Mouse (Mus musculus): ENCODE results near the gene Cggbp1. TPM values are rescaled to one million over a fixed set of nuclear protein-coding genes. Genes with fewer than 3 reads are reported as not detected.
"Not testable (repeated sequence)": the region's sequence is repeated elsewhere in the genome, so short reads cannot be mapped to it uniquely, and the experiment has no call there.

Gene Cggbp1
- polyA plus RNA-seq, 1 experiment from 2014 or later, result 91.9 TPM

DNA sequence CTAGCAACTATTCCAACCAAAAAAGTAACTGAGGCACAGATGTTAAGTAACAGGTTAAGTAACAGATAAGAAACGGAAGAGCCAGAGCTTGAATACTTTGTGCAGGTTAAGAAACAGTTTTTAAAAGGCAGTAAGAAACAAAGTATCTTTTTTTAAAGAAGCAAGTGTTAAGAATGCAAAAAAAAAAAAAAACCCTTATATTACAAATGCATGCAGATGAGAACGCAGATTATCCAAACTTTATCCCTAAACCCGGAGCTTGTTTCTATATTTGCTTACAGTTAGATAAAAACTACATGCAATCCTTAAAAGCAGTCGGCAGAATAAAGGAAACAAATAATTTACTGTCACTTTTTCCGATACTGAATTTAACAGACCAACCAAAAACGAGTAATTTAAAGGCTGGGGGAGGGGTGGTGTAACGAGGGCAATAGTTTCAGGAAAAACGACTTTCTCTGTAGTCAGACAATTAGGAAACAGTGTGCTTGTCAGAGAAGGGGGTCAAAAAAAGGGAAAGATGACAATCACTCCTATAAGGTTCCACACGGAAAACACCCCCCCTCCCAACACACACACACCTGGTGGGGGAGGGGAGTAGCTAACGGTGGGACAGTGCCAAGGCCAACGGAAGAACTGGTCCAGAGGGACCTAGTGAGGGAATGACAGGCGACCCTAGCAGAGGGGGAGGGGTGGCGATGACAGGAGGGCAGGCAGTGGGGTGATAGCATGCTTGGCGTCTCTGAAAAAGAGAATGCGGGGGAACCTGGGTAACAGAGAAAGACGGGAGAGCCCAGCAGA is 1.3 kb upstream of the Cggbp1 start:
- peaks cover 15% of the 10 kb centered on the region for H3K36me3 ChIP-seq
- H3K9ac ChIP-seq, result peak overlapping the region; percentile 92
- no peaks in the 10 kb centered on the region for H3K27me3 ChIP-seq
- ATAC-seq (ENCODE audit: low FRiP score, low read depth), result no peak
- no peaks in the 10 kb centered on the region for H3K9me3 ChIP-seq
- H3K4me3 ChIP-seq, result peak overlapping the region; percentile 97
- H3K4me2 ChIP-seq (replicated peaks), result peak overlapping the region; percentile 96
- H3K27ac ChIP-seq, result peak overlapping the region; percentile 94
- H3K4me1 ChIP-seq, result peaks cover 26% of the 10 kb centered on the region
- WGBS, result 3% methylated on average over 16 of the region's 16 CpGs

DNA sequence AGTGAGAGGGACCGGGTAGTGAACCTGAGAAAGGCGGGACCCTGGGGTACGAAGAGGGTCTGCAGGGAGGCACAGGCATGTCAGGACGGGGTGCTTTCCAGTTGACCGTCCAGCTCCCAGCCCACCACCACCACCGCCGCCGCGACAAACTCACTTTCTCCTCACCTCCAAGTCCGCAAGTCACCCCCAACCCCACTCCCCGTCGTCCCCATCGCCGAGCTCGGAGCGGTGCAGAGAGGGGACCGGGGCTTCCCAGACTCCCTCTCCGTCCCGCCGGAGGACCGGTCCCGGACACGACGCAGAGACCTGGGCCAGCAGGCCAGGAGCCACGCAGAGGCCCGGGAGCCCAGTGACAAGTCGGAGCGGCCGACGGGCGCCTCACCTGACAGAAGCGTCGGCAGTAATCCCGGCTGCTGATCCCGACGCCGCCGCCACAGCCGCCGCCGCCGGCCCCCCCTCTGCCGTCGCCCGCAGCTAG is 672 bp upstream of the Cggbp1 start:
- WGBS, result 0% methylated on average over 44 of the region's 45 CpGs
- H3K4me3 ChIP-seq, result peak overlapping the region; percentile 97
- H3K9ac ChIP-seq, result peak overlapping the region; percentile 92
- no peaks in the 10 kb centered on the region; the same call in 1 of the 2 replicates for H3K9me3 ChIP-seq
- H3K4me1 ChIP-seq, result peaks cover 26% of the 10 kb centered on the region
- H3K36me3 ChIP-seq, result peaks cover 19% of the 10 kb centered on the region
- peak overlapping the region; percentile 94 for H3K27ac ChIP-seq
- H3K27me3 ChIP-seq, result no peaks in the 10 kb centered on the region
- H3K4me2 ChIP-seq (replicated peaks), result peak overlapping the region; percentile 96
- peak; percentile 37 for ATAC-seq (ENCODE audit: low FRiP score, low read depth)

DNA sequence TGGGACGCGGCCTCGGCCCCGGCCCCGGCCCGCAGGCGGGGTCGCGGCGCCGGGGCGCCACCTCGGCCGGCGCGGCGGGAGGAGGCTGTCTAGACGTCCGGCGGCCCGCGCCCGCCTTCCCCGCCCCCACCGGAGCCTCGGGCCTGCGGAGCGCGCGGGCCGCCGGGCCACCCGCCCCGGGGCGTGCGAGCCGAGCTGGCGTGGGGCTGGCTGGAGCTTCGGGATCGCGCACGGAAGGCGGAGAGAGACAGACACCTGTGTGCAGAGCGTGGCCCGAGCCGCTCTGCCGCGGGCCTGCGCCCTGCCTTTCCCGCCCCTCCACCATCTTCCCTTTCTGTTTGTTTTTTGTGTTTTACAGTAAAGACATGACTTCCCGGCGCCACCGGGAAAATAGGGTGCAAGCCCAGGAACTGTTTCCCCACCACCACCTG is 660 bp downstream of the Cggbp1 start:
- peak overlapping the region; percentile 67 for H3K4me2 ChIP-seq (replicated peaks)
- peak overlapping the region; percentile 97 for H3K4me3 ChIP-seq
- peak overlapping the region; percentile 95 for H3K9ac ChIP-seq
- H3K9me3 ChIP-seq, result no peaks in the 10 kb centered on the region; the same call in 1 of the 2 replicates
- H3K27ac ChIP-seq, result peak overlapping the region; percentile 97
- peak; percentile 0; the same call in 1 of the 2 replicates for ATAC-seq (ENCODE audit: low FRiP score, low read depth)
- 0% methylated on average over 18 of the region's 53 CpGs for WGBS
- peaks cover 26% of the 10 kb centered on the region for H3K4me1 ChIP-seq
- H3K36me3 ChIP-seq, result peaks cover 26% of the 10 kb centered on the region
- H3K27me3 ChIP-seq, result no peaks in the 10 kb centered on the region

DNA sequence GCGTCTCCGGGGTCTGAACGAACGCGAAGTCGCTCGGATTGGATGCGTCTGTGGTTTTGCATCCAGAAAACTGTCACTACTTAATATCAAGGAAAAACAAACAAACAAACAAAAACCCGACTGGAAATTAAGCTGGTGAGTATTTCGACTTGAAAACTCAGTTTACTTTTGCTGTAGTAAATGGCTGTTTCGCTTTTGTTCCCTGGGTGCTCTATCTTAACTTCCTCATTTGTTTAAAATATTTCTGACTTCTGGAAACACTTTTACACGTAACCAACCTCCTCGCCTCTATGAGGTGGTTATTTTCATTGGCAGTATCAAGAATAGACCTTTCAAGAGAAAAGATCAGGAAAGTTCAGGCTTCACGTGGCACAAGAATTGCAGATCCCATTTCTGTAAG is 1.1 kb downstream of the Cggbp1 start:
- H3K4me3 ChIP-seq, result peak overlapping the region; percentile 97
- H3K4me2 ChIP-seq (replicated peaks), result peak overlapping the region; percentile 67
- peak overlapping the region; percentile 95 for H3K9ac ChIP-seq
- ATAC-seq (ENCODE audit: low FRiP score, low read depth), result no peak
- WGBS, result 5% methylated on average over 14 of the region's 14 CpGs
- peaks cover 26% of the 10 kb centered on the region for H3K4me1 ChIP-seq
- H3K9me3 ChIP-seq, result no peaks in the 10 kb centered on the region; the same call in 1 of the 2 replicates
- no peaks in the 10 kb centered on the region for H3K27me3 ChIP-seq
- H3K27ac ChIP-seq, result peak overlapping the region; percentile 97; the same call in 1 of the 2 replicates
- H3K36me3 ChIP-seq, result peaks cover 29% of the 10 kb centered on the region

DNA sequence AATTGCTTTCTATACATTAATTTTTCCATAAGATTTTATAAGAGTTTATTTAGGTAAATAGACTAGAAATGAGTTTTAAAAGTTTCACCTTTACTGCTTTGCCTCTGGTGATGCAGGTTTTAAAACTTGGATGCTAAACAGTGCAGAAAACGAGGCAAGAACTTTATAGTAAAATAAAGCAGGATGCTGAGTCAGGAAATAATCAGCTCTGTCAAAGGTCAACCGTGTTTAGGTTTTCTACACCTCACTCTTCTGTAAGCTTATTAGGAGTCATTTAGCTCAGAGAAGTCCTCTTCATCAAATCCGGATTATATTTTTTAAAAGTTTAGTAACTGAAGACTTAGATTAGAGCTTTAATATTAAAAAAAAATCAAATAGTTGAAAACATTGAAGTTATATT is 5.2 kb downstream of the Cggbp1 start:
- no peaks in the 10 kb centered on the region for H3K27me3 ChIP-seq
- WGBS, result 80% methylated on average over 3 of the region's 3 CpGs
- H3K4me3 ChIP-seq, result no peak overlapping the region
- H3K9me3 ChIP-seq, result no peaks in the 10 kb centered on the region; the same call in 1 of the 2 replicates
- peaks cover 37% of the 10 kb centered on the region for H3K36me3 ChIP-seq
- H3K27ac ChIP-seq, result no peak overlapping the region
- no peak overlapping the region for H3K4me2 ChIP-seq (replicated peaks)
- H3K4me1 ChIP-seq, result peaks cover 16% of the 10 kb centered on the region
- no peak for ATAC-seq (ENCODE audit: low FRiP score, low read depth)
- no peak overlapping the region for H3K9ac ChIP-seq

DNA sequence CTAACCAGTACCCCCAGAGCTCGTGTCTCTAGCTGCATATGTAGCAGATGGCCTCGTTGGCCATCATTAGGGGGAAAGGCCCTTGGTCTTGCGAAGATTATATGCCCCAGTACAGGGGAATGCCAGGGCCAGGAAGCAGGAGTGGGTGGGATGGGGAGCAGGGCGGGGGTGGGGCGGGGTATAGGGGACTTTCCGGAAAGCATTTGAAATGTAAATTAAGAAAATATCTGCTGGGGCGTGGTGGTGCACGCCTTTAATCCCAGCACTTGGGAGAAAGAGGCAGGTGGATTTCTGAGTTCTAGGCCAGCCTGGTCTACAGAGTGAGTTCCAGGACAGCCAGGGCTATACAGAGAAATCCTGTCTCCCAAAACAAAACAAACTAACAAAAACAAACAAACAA is 14.0 kb downstream of the Cggbp1 start:
- not testable (repeated sequence) for H3K4me2 ChIP-seq (replicated peaks); H3K27me3 ChIP-seq; ATAC-seq (ENCODE audit: low FRiP score, low read depth); H3K27ac ChIP-seq; H3K9ac ChIP-seq; H3K36me3 ChIP-seq; H3K4me1 ChIP-seq; H3K9me3 ChIP-seq; H3K4me3 ChIP-seq
- WGBS, result 88% methylated on average over 8 of the region's 8 CpGs

DNA sequence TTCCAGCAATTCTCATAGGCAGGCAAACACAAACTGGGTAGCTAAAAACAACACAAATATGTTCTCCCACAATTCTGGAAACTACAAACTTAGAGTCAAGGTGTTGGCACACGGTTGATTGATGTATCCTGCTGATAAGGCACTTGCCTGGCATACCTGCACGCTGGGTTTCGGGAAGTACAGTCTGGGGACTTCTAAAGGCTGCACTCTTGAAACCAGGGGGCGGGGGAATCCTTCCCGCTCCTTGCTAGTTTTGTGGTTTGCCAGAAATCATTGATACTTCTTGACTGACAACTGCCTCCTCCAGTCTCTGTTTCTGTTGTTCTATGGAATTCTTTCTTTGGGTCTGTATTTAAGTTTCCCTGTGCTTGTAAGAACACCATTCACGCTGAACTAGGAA is 16.8 kb downstream of the Cggbp1 start:
- no peaks in the 10 kb centered on the region for H3K4me1 ChIP-seq

DNA sequence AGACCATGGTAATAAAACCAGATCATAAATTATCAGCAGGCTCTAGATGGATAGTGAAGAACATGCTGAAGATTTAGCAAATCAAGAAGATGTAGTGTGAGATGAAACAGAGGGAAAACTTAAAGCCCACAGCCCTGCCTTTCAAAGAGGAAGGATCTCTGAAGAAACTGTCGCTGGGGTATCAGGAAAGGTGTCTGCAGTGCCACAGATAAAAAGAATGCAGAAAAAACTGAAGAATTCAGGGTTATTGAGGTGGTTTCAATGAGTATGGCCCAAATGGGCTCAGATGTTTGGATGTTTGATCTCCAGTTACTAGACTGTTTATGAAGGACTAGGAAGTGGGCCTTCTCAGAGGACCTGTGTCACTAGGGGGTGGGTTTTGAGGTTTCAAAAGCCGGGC is 17.8 kb downstream of the Cggbp1 start:
- Histone ChIP-seq H3K4me2 (replicated peaks) (no peak overlapping the region), H3K36me3 (no peaks in the 10 kb centered on the region), H3K4me3 (no peak overlapping the region), H3K9ac (no peak overlapping the region), H3K27ac (no peak overlapping the region), H3K27me3 (no peaks in the 10 kb centered on the region), H3K9me3 (no peaks in the 10 kb centered on the region), H3K4me1 (no peaks in the 10 kb centered on the region)
- WGBS, result 72% methylated on average over 2 of the region's 2 CpGs
- no peak for ATAC-seq (ENCODE audit: low FRiP score, low read depth)

More for the DNA sequence above, 16.8 kb downstream of the Cggbp1 start:
- WGBS, result 58% methylated on average over 6 of the region's 6 CpGs
- H3K27me3 ChIP-seq, result no peaks in the 10 kb centered on the region
- no peaks in the 10 kb centered on the region for H3K36me3 ChIP-seq
- no peak overlapping the region for H3K9ac ChIP-seq
- no peak for ATAC-seq (ENCODE audit: low FRiP score, low read depth)
- no peak overlapping the region for H3K4me2 ChIP-seq (replicated peaks)
- no peak overlapping the region for H3K4me3 ChIP-seq
- no peak overlapping the region for H3K27ac ChIP-seq
- H3K9me3 ChIP-seq, result no peaks in the 10 kb centered on the region

DNA sequence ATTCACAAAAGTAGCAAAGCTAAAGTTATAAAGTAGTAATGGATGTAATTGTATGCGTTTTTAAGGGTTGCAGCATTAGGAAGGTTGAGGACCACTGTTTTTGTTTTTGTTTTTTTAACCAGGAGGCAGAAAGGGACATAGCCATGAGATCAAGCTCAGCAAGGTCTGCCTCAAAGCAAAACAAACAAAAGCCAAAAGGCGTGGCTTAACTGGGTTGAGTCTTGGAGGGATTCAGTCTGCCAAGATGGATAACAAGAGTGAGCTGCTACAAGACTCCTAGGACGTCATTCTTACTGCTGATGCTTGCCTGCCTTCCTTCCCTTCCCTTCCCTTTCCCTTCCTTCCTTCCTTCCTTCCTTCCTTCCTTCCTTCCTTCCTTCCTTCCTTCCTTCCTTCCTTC is 20.5 kb downstream of the Cggbp1 start:
- Histone ChIP-seq H3K9me3 (no peaks in the 10 kb centered on the region), H3K36me3 (no peaks in the 10 kb centered on the region), H3K27me3 (no peaks in the 10 kb centered on the region), H3K4me2 (replicated peaks) (no peak overlapping the region), H3K27ac (no peak overlapping the region), H3K4me1 (no peaks in the 10 kb centered on the region), H3K4me3 (no peak overlapping the region), H3K9ac (no peak overlapping the region)
- WGBS, result 42% methylated on average over 3 of the region's 3 CpGs
- no peak for ATAC-seq (ENCODE audit: low FRiP score, low read depth)

DNA sequence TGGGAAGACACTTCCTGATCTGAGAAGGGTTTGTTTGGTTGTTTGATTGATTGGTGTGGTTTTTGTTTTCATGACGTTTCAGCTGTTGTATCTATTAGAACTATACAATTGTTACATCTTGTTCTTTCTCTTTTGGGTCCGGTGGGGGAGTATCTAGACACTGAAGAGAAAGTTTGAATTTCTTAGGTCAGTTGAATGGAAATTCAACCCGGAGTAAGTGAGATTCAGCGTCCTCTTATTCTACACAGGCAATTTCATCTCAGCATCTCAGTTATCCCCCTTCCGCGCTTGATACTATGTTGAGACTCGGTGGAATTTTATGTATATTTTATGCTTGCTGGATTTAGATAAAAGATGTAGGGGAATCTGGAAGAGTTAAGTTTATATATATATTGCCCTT is 21.0 kb downstream of the Cggbp1 start:
- Histone ChIP-seq H3K9me3 (no peaks in the 10 kb centered on the region), H3K27me3 (no peaks in the 10 kb centered on the region), H3K27ac (no peak overlapping the region), H3K36me3 (no peaks in the 10 kb centered on the region), H3K4me1 (no peaks in the 10 kb centered on the region), H3K4me3 (peak overlapping the region; percentile 70), H3K9ac (no peak overlapping the region), H3K4me2 (replicated peaks) (peak overlapping the region; percentile 66)
- ATAC-seq (ENCODE audit: low FRiP score, low read depth), result no peak
- 14% methylated on average over 7 of the region's 7 CpGs for WGBS

DNA sequence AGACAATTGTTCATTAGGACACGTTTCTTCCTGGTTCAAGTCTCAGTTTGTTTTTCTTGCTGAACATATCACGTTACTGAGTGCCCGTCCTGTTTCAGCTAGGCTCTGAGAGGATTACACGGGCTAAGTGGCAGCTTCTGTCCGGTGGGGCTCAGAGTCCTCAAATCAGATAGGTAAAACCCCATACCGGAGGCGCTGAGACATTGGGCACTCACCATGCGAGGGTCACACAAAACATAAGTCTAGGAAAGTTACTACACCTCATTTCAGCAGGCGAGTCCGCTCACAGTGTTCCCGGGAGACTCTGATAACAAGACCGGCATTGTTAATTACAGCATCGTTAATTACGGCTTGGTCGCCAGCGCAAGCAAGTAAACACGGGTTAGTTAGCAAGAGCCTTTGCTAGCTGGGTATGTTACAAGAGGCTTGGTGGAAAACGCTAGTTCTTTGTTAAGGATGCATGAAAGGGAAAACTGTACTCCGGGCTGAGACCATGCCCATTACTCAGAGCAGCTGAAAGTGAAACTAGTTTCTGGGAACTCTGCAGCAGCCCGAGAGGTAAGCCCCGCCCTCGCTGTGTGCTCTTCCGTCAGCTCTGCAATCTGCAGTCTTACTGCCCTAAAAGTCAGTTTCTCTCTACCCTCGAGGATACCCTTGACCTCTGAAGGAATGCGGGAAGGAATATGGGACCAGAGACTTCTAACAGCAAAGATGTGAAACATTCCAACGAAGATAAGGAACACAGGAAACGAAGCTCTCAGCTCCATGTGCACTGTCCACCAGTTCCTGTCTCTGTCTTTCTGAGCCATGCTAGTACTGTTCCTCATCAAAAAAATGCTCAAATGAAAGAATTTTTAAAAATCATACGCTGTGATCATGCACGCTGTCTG is 21.9 kb downstream of the Cggbp1 start:
- H3K4me3 ChIP-seq, result peak overlapping the region; percentile 70
- peak; percentile 97 for ATAC-seq (ENCODE audit: low FRiP score, low read depth)
- H3K27me3 ChIP-seq, result no peaks in the 10 kb centered on the region
- H3K36me3 ChIP-seq, result no peaks in the 10 kb centered on the region
- WGBS, result 2% methylated on average over 29 of the region's 29 CpGs
- H3K27ac ChIP-seq, result peak overlapping the region; percentile 86
- H3K9ac ChIP-seq, result peak overlapping the region; percentile 77
- H3K4me2 ChIP-seq (replicated peaks), result peak overlapping the region; percentile 66
- H3K9me3 ChIP-seq, result no peaks in the 10 kb centered on the region
- H3K4me1 ChIP-seq, result no peaks in the 10 kb centered on the region

DNA sequence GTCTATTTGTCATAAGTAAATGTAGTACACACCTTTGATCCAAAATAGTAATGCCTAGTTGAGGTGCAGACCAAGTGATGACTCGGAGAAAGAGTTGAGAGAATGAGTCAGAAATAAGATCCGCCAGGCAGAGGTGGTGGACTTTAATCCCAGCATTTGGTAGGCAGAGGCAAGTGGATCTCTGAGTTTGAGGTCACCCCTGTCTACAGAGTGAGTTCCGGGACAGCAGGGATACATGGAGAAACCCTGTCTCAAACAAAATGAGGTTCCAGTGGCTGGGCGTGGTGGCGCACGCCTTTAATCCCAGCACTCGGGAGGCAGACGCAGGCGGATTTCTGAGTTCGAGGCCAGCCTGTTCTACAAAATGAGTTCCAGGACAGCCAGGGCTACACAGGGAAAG is 23.6 kb downstream of the Cggbp1 start:
- H3K27ac ChIP-seq, result no peak overlapping the region
- no peak overlapping the region for H3K4me2 ChIP-seq (replicated peaks)
- H3K4me1 ChIP-seq, result no peaks in the 10 kb centered on the region
- no peaks in the 10 kb centered on the region for H3K9me3 ChIP-seq
- no peaks in the 10 kb centered on the region for H3K27me3 ChIP-seq
- ATAC-seq (ENCODE audit: low FRiP score, low read depth), result no peak
- no peak overlapping the region for H3K9ac ChIP-seq
- no peaks in the 10 kb centered on the region for H3K36me3 ChIP-seq
- WGBS, result 97% methylated on average over 10 of the region's 10 CpGs
- H3K4me3 ChIP-seq, result no peak overlapping the region

Data from limb, embryonic 13.5 days (tissue).